Mouse (Mus musculus): ENCODE results near the gene Gm49776. TPM values are rescaled to one million over a fixed set of nuclear protein-coding genes. Genes with fewer than 3 reads are reported as not detected.

Gene Gm49776
- total RNA-seq, 1 experiment, result 1.7 TPM

GRCm38 (mm10) chr16:18247521-18248399 is 10.4 kb downstream of the Gm49776 start:
- H3K9ac ChIP-seq (ENCODE audit: insufficient read depth, low read depth, low read length, poor library complexity, severe bottlenecking), result peak overlapping the region; percentile 98
- DNase-seq (ENCODE audit: low read depth, low spot score), result no peak
- TF ChIP-seq MAFK (IDR thresholded peaks at IDR 0.05; ENCODE audit: insufficient read depth, low read depth, low read length) (no peak), ZC3H11A (IDR thresholded peaks at IDR 0.05; ENCODE audit: borderline replicate concordance, low read depth, low read length) (no peak), HCFC1 (IDR thresholded peaks at IDR 0.05; ENCODE audit: borderline replicate concordance, insufficient read depth, low read length) (no peak), ZNF384 (IDR thresholded peaks at IDR 0.05; ENCODE audit: low read depth, low read length) (no peak), CHD2 (IDR thresholded peaks at IDR 0.05; ENCODE audit: low read depth, low read length) (no peak)
- peak overlapping the region; percentile 86 for H3K27ac ChIP-seq (ENCODE audit: insufficient read depth, low read depth, low read length, poor library complexity, severe bottlenecking)
- H3K4me3 ChIP-seq (ENCODE audit: insufficient read depth in 1 of 2, low read depth in 1 of 2, low read length in 2 of 2, poor library complexity in 1 of 2, severe bottlenecking in 1 of 2), result peak overlapping the region; percentile 87 to 90
- H3K36me3 ChIP-seq (ENCODE audit: control insufficient read depth, insufficient read depth, low read length, poor library complexity, severe bottlenecking), result peaks cover 53% of the 10 kb centered on the region
- no peaks in the 10 kb centered on the region for H3K9me3 ChIP-seq (ENCODE audit: control insufficient read depth, insufficient read depth, low read depth, low read length)
- in situ Hi-C loops (cut with MboI; ENCODE audit: low sequenced_read_pairs in 2 of 2, unreplicated experiment in 2 of 2), result no loop called here
- H3K4me1 ChIP-seq (ENCODE audit: control insufficient read depth in 2 of 2, insufficient read depth in 2 of 2, low read length in 2 of 2, poor library complexity in 1 of 2), result peaks cover 3 to 21% of the 10 kb centered on the region in 2 experiments

- TF ChIP-seq HCFC1 (IDR thresholded peaks at IDR 0.05; ENCODE audit: borderline replicate concordance, insufficient read depth, low read length) (no peak), ZNF384 (IDR thresholded peaks at IDR 0.05; ENCODE audit: low read depth, low read length) (no peak), CHD2 (IDR thresholded peaks at IDR 0.05; ENCODE audit: low read depth, low read length) (no peak), MAFK (IDR thresholded peaks at IDR 0.05; ENCODE audit: insufficient read depth, low read depth, low read length) (no peak), ZC3H11A (IDR thresholded peaks at IDR 0.05; ENCODE audit: borderline replicate concordance, low read depth, low read length) (no peak)
- no peak overlapping the region for H3K9ac ChIP-seq (ENCODE audit: insufficient read depth, low read depth, low read length, poor library complexity, severe bottlenecking)
- H3K4me3 ChIP-seq (ENCODE audit: insufficient read depth in 1 of 2, low read depth in 1 of 2, low read length in 2 of 2, poor library complexity in 1 of 2, severe bottlenecking in 1 of 2), result no peak overlapping the region
- no peak overlapping the region for H3K27ac ChIP-seq (ENCODE audit: insufficient read depth, low read depth, low read length, poor library complexity, severe bottlenecking)
- in situ Hi-C loops (cut with MboI; ENCODE audit: low sequenced_read_pairs in 2 of 2, unreplicated experiment in 2 of 2), result no loop called here
- H3K9me3 ChIP-seq (ENCODE audit: control insufficient read depth, insufficient read depth, low read depth, low read length), result no peaks in the 10 kb centered on the region
- peaks cover 66% of the 10 kb centered on the region for H3K36me3 ChIP-seq (ENCODE audit: control insufficient read depth, insufficient read depth, low read length, poor library complexity, severe bottlenecking)
- no peak for DNase-seq (ENCODE audit: low read depth, low spot score)
- peaks cover 0 to 10% of the 10 kb centered on the region in 2 experiments; a peak in 2 of 4 replicates for H3K4me1 ChIP-seq (ENCODE audit: control insufficient read depth in 2 of 2, insufficient read depth in 2 of 2, low read length in 2 of 2, poor library complexity in 1 of 2)
Observed at GRCm38 (mm10) chr16:18241581-18241980, 16.5 kb downstream of the Gm49776 start.

GRCm38 (mm10) chr16:18236676-18237501 is 21.2 kb downstream of the Gm49776 start:
- H3K27ac ChIP-seq (ENCODE audit: insufficient read depth, low read depth, low read length, poor library complexity, severe bottlenecking), result no peak overlapping the region
- no peak for TF ChIP-seq ZC3H11A (IDR thresholded peaks at IDR 0.05; ENCODE audit: borderline replicate concordance, low read depth, low read length)
- no peak for TF ChIP-seq ZNF384 (IDR thresholded peaks at IDR 0.05; ENCODE audit: low read depth, low read length)
- TF ChIP-seq CHD2 (IDR thresholded peaks at IDR 0.05; ENCODE audit: low read depth, low read length), result no peak
- no peak for TF ChIP-seq HCFC1 (IDR thresholded peaks at IDR 0.05; ENCODE audit: borderline replicate concordance, insufficient read depth, low read length)
- TF ChIP-seq MAFK (IDR thresholded peaks at IDR 0.05; ENCODE audit: insufficient read depth, low read depth, low read length), result no peak
- in situ Hi-C loops (cut with MboI; ENCODE audit: low sequenced_read_pairs in 2 of 2, unreplicated experiment in 2 of 2), result no loop called here
- H3K4me3 ChIP-seq (ENCODE audit: insufficient read depth in 1 of 2, low read depth in 1 of 2, low read length in 2 of 2, poor library complexity in 1 of 2, severe bottlenecking in 1 of 2), result no peak overlapping the region
- peaks cover 27% of the 10 kb centered on the region for H3K36me3 ChIP-seq (ENCODE audit: control insufficient read depth, insufficient read depth, low read length, poor library complexity, severe bottlenecking)
- no peaks in the 10 kb centered on the region for H3K9me3 ChIP-seq (ENCODE audit: control insufficient read depth, insufficient read depth, low read depth, low read length)
- no peak overlapping the region for H3K9ac ChIP-seq (ENCODE audit: insufficient read depth, low read depth, low read length, poor library complexity, severe bottlenecking)
- peaks cover 0 to 5% of the 10 kb centered on the region in 2 experiments; a peak in 1 of 4 replicates for H3K4me1 ChIP-seq (ENCODE audit: control insufficient read depth in 2 of 2, insufficient read depth in 2 of 2, low read length in 2 of 2, poor library complexity in 1 of 2)
- no peak for DNase-seq (ENCODE audit: low read depth, low spot score)

- Histone ChIP-seq H3K4me1 (ENCODE audit: control insufficient read depth in 2 of 2, insufficient read depth in 2 of 2, low read length in 2 of 2, poor library complexity in 1 of 2) (peaks cover 0 to 5% of the 10 kb centered on the region in 2 experiments; a peak in 1 of 4 replicates), H3K36me3 (ENCODE audit: control insufficient read depth, insufficient read depth, low read length, poor library complexity, severe bottlenecking) (peaks cover 15% of the 10 kb centered on the region), H3K9me3 (ENCODE audit: control insufficient read depth, insufficient read depth, low read depth, low read length) (no peaks in the 10 kb centered on the region), H3K9ac (ENCODE audit: insufficient read depth, low read depth, low read length, poor library complexity, severe bottlenecking) (peak overlapping the region; percentile 70), H3K27ac (ENCODE audit: insufficient read depth, low read depth, low read length, poor library complexity, severe bottlenecking) (no peak overlapping the region), H3K4me3 (ENCODE audit: insufficient read depth in 1 of 2, low read depth in 1 of 2, low read length in 2 of 2, poor library complexity in 1 of 2, severe bottlenecking in 1 of 2) (peak overlapping the region; percentile 65 to 90)
- TF ChIP-seq ZC3H11A (IDR thresholded peaks at IDR 0.05; ENCODE audit: borderline replicate concordance, low read depth, low read length) (no peak), HCFC1 (IDR thresholded peaks at IDR 0.05; ENCODE audit: borderline replicate concordance, insufficient read depth, low read length) (no peak), ZNF384 (IDR thresholded peaks at IDR 0.05; ENCODE audit: low read depth, low read length) (no peak), CHD2 (IDR thresholded peaks at IDR 0.05; ENCODE audit: low read depth, low read length) (no peak), MAFK (IDR thresholded peaks at IDR 0.05; ENCODE audit: insufficient read depth, low read depth, low read length) (no peak)
- DNase-seq (ENCODE audit: low read depth, low spot score), result no peak
- in situ Hi-C loops (cut with MboI; ENCODE audit: low sequenced_read_pairs in 2 of 2, unreplicated experiment in 2 of 2), result no loop called here
Observed at GRCm38 (mm10) chr16:18235389-18236065, 22.6 kb downstream of the Gm49776 start.
